Mouse (Mus musculus): ENCODE data around the gene Lemd1. TPM values are rescaled to one million over a fixed set of nuclear protein-coding genes. Genes with fewer than 3 reads are reported as not detected.

Gene Lemd1
- polyA plus RNA-seq, 1 experiment from 2014 or later: 0.27 TPM

- 12% methylated on average over 11 of the region's 11 CpGs for WGBS
- H3K27ac ChIP-seq (ENCODE audit: low read length): peak overlapping the region; percentile 48; the same call in 1 of the 2 replicates
- no peak overlapping the region for H3K4me3 ChIP-seq (ENCODE audit: low read depth, low read length)
Observed at GRCm38 (mm10) chr1:132200562-132201510, 9.6 kb downstream of the Lemd1 start.

GRCm38 (mm10) chr1:132201511-132201860 lies 10.3 kb downstream of the Lemd1 start:
- Histone ChIP-seq H3K4me1 (ENCODE audit: control insufficient read depth, insufficient read depth, low read length) (peaks cover 7% of the 10 kb centered on the region; the same call in 1 of the 2 replicates), H3K4me3 (ENCODE audit: low read depth, low read length) (no peak overlapping the region), H3K27me3 (ENCODE audit: control insufficient read depth, insufficient read depth, low read length) (0 out of 2 replicates have a peak, but pooled peaks cover 2% of the 10 kb centered on the region), H3K9me3 (ENCODE audit: control insufficient read depth, low read depth, low read length) (no peaks in the 10 kb centered on the region), H3K27ac (ENCODE audit: low read length) (no peak overlapping the region), H3K9ac (replicated peaks; ENCODE audit: low read depth, low read length) (no peak overlapping the region), H3K4me2 (replicated peaks; ENCODE audit: low read depth, low read length) (no peak overlapping the region), H3K36me3 (ENCODE audit: control insufficient read depth, insufficient read depth, low read length) (no peaks in the 10 kb centered on the region)
- 36% methylated on average over 4 of the region's 4 CpGs for WGBS
- no peak for ATAC-seq (ENCODE audit: insufficient number of reproducible peaks, insufficient read depth, low FRiP score, low read depth)

More at GRCm38 (mm10) chr1:132200562-132201510, 9.6 kb downstream of the Lemd1 start:
- ATAC-seq (ENCODE audit: insufficient number of reproducible peaks, insufficient read depth, low FRiP score, low read depth): peak; percentile 85
- Histone ChIP-seq H3K9me3 (ENCODE audit: control insufficient read depth, low read depth, low read length) (no peaks in the 10 kb centered on the region), H3K36me3 (ENCODE audit: control insufficient read depth, insufficient read depth, low read length) (no peaks in the 10 kb centered on the region), H3K27me3 (ENCODE audit: control insufficient read depth, insufficient read depth, low read length) (0 out of 2 replicates have a peak, but pooled peaks cover 2% of the 10 kb centered on the region), H3K4me2 (replicated peaks; ENCODE audit: low read depth, low read length) (peak overlapping the region; percentile 2), H3K9ac (replicated peaks; ENCODE audit: low read depth, low read length) (no peak overlapping the region), H3K4me1 (ENCODE audit: control insufficient read depth, insufficient read depth, low read length) (peaks cover 8% of the 10 kb centered on the region; the same call in 1 of the 2 replicates)

GRCm38 (mm10) chr1:132201936-132202335 lies 10.7 kb downstream of the Lemd1 start:
- no peak overlapping the region for H3K27ac ChIP-seq (ENCODE audit: low read length)
- H3K4me1 ChIP-seq (ENCODE audit: control insufficient read depth, insufficient read depth, low read length): peaks cover 7% of the 10 kb centered on the region; the same call in 1 of the 2 replicates
- no peaks in the 10 kb centered on the region for H3K9me3 ChIP-seq (ENCODE audit: control insufficient read depth, low read depth, low read length)
- no peak overlapping the region for H3K4me3 ChIP-seq (ENCODE audit: low read depth, low read length)
- no peaks in the 10 kb centered on the region for H3K36me3 ChIP-seq (ENCODE audit: control insufficient read depth, insufficient read depth, low read length)
- H3K9ac ChIP-seq (replicated peaks; ENCODE audit: low read depth, low read length): no peak overlapping the region
- WGBS: 47% methylated on average over 2 of the region's 2 CpGs
- 0 out of 2 replicates have a peak, but pooled peaks cover 2% of the 10 kb centered on the region for H3K27me3 ChIP-seq (ENCODE audit: control insufficient read depth, insufficient read depth, low read length)
- ATAC-seq (ENCODE audit: insufficient number of reproducible peaks, insufficient read depth, low FRiP score, low read depth): no peak
- no peak overlapping the region for H3K4me2 ChIP-seq (replicated peaks; ENCODE audit: low read depth, low read length)

GRCm38 (mm10) chr1:132202771-132203170 lies 11.5 kb downstream of the Lemd1 start:
- Histone ChIP-seq H3K4me1 (ENCODE audit: control insufficient read depth, insufficient read depth, low read length) (peaks cover 7% of the 10 kb centered on the region; the same call in 1 of the 2 replicates), H3K27ac (ENCODE audit: low read length) (no peak overlapping the region), H3K36me3 (ENCODE audit: control insufficient read depth, insufficient read depth, low read length) (no peaks in the 10 kb centered on the region), H3K27me3 (ENCODE audit: control insufficient read depth, insufficient read depth, low read length) (0 out of 2 replicates have a peak, but pooled peaks cover 2% of the 10 kb centered on the region), H3K4me3 (ENCODE audit: low read depth, low read length) (no peak overlapping the region), H3K9me3 (ENCODE audit: control insufficient read depth, low read depth, low read length) (no peaks in the 10 kb centered on the region), H3K9ac (replicated peaks; ENCODE audit: low read depth, low read length) (no peak overlapping the region), H3K4me2 (replicated peaks; ENCODE audit: low read depth, low read length) (no peak overlapping the region)
- no peak for ATAC-seq (ENCODE audit: insufficient number of reproducible peaks, insufficient read depth, low FRiP score, low read depth)
- WGBS: 95% methylated on average over 5 of the region's 5 CpGs

- Histone ChIP-seq H3K4me1 (ENCODE audit: control insufficient read depth, insufficient read depth, low read length) (no peaks in the 10 kb centered on the region), H3K9me3 (ENCODE audit: control insufficient read depth, low read depth, low read length) (no peaks in the 10 kb centered on the region), H3K27ac (ENCODE audit: low read length) (no peak overlapping the region), H3K36me3 (ENCODE audit: control insufficient read depth, insufficient read depth, low read length) (no peaks in the 10 kb centered on the region), H3K4me3 (ENCODE audit: low read depth, low read length) (no peak overlapping the region), H3K9ac (replicated peaks; ENCODE audit: low read depth, low read length) (no peak overlapping the region), H3K27me3 (ENCODE audit: control insufficient read depth, insufficient read depth, low read length) (no peaks in the 10 kb centered on the region), H3K4me2 (replicated peaks; ENCODE audit: low read depth, low read length) (no peak overlapping the region)
- ATAC-seq (ENCODE audit: insufficient number of reproducible peaks, insufficient read depth, low FRiP score, low read depth): no peak
- WGBS: 55% methylated on average over 5 of the region's 5 CpGs
Observed at GRCm38 (mm10) chr1:132205958-132206357, 14.7 kb downstream of the Lemd1 start.

GRCm38 (mm10) chr1:132206828-132207227 lies 15.6 kb downstream of the Lemd1 start:
- H3K27me3 ChIP-seq (ENCODE audit: control insufficient read depth, insufficient read depth, low read length): no peaks in the 10 kb centered on the region
- WGBS: 82% methylated on average over 3 of the region's 3 CpGs

GRCm38 (mm10) chr1:132208154-132208553 lies 16.9 kb downstream of the Lemd1 start:
- Histone ChIP-seq H3K27ac (ENCODE audit: low read length) (no peak overlapping the region), H3K9me3 (ENCODE audit: control insufficient read depth, low read depth, low read length) (no peaks in the 10 kb centered on the region), H3K4me2 (replicated peaks; ENCODE audit: low read depth, low read length) (no peak overlapping the region), H3K9ac (replicated peaks; ENCODE audit: low read depth, low read length) (no peak overlapping the region), H3K27me3 (ENCODE audit: control insufficient read depth, insufficient read depth, low read length) (no peaks in the 10 kb centered on the region), H3K4me3 (ENCODE audit: low read depth, low read length) (no peak overlapping the region), H3K4me1 (ENCODE audit: control insufficient read depth, insufficient read depth, low read length) (peaks cover 7% of the 10 kb centered on the region), H3K36me3 (ENCODE audit: control insufficient read depth, insufficient read depth, low read length) (no peaks in the 10 kb centered on the region)
- 16% methylated on average over 4 of the region's 4 CpGs for WGBS
- ATAC-seq (ENCODE audit: insufficient number of reproducible peaks, insufficient read depth, low FRiP score, low read depth): no peak

More at GRCm38 (mm10) chr1:132206828-132207227, 15.6 kb downstream of the Lemd1 start:
- no peak overlapping the region for H3K4me3 ChIP-seq (ENCODE audit: low read depth, low read length)
- no peaks in the 10 kb centered on the region for H3K9me3 ChIP-seq (ENCODE audit: control insufficient read depth, low read depth, low read length)
- no peak overlapping the region for H3K9ac ChIP-seq (replicated peaks; ENCODE audit: low read depth, low read length)
- peaks cover 3% of the 10 kb centered on the region for H3K4me1 ChIP-seq (ENCODE audit: control insufficient read depth, insufficient read depth, low read length)
- H3K27ac ChIP-seq (ENCODE audit: low read length): no peak overlapping the region
- H3K36me3 ChIP-seq (ENCODE audit: control insufficient read depth, insufficient read depth, low read length): no peaks in the 10 kb centered on the region
- H3K4me2 ChIP-seq (replicated peaks; ENCODE audit: low read depth, low read length): no peak overlapping the region
- no peak for ATAC-seq (ENCODE audit: insufficient number of reproducible peaks, insufficient read depth, low FRiP score, low read depth)

- Histone ChIP-seq H3K9ac (replicated peaks; ENCODE audit: low read depth, low read length) (no peak overlapping the region), H3K4me3 (ENCODE audit: low read depth, low read length) (no peak overlapping the region), H3K9me3 (ENCODE audit: control insufficient read depth, low read depth, low read length) (no peaks in the 10 kb centered on the region), H3K4me2 (replicated peaks; ENCODE audit: low read depth, low read length) (no peak overlapping the region), H3K27ac (ENCODE audit: low read length) (no peak overlapping the region), H3K36me3 (ENCODE audit: control insufficient read depth, insufficient read depth, low read length) (no peaks in the 10 kb centered on the region), H3K27me3 (ENCODE audit: control insufficient read depth, insufficient read depth, low read length) (no peaks in the 10 kb centered on the region), H3K4me1 (ENCODE audit: control insufficient read depth, insufficient read depth, low read length) (peaks cover 7% of the 10 kb centered on the region)
- no peak for ATAC-seq (ENCODE audit: insufficient number of reproducible peaks, insufficient read depth, low FRiP score, low read depth)
- 72% methylated on average over 10 of the region's 10 CpGs for WGBS
Observed at GRCm38 (mm10) chr1:132209400-132209799, 18.2 kb downstream of the Lemd1 start.

Measured in stomach, embryonic 14.5 days (tissue).